Mouse (Mus musculus) midbrain, embryonic 15.5 days (tissue): Measurements from ENCODE around the gene Dnttip1. TPM values are rescaled to one million over a fixed set of nuclear protein-coding genes. Genes with fewer than 3 reads are reported as not detected.
A peak's percentile ranks its signal among the peaks of the same experiment; 100 is the strongest.
"Not testable (repeated sequence)": the region's sequence is repeated elsewhere in the genome, so short reads cannot be mapped to it uniquely, and the experiment has no call there.

ENCODE experiments used
- ATAC-seq: fragments of 200-750 bp; cut with Nextera tagmentation; replicated peaks from 2 replicates; pipeline ENCODE4 v1.8.0; 2017; ENCODE audit warnings: moderate TSS enrichment
- H3K27ac ChIP-seq: fragments of 300-500 bp; sonication (generic); 2 replicates; pipeline ENCODE4 v1.5.1; 2015; ENCODE audit warnings: mild to moderate bottlenecking, inconsistent platforms
- H3K27me3 ChIP-seq: fragments of 300-500 bp; sonication (generic); replicated peaks from 2 replicates; pipeline ENCODE4 v1.6.1; 2015; ENCODE audit warnings: inconsistent platforms
- H3K36me3 ChIP-seq: fragments of 300-500 bp; sonication (generic); replicated peaks from 2 replicates; pipeline ENCODE4 v1.6.1; 2015; ENCODE audit warnings: inconsistent platforms
- H3K4me1 ChIP-seq: fragments of 300-500 bp; sonication (generic); 2 replicates; pipeline ENCODE4 v1.6.1; 2015; ENCODE audit warnings: inconsistent platforms
- H3K4me2 ChIP-seq: fragments of 300-500 bp; sonication (generic); 2 replicates; pipeline ENCODE4 v1.6.1; 2015; ENCODE audit warnings: inconsistent platforms, mild to moderate bottlenecking, moderate library complexity
- H3K4me3 ChIP-seq: fragments of 300-500 bp; sonication (generic); 2 replicates; pipeline ENCODE4 v1.5.1; 2015; ENCODE audit warnings: mild to moderate bottlenecking, inconsistent platforms
- H3K9ac ChIP-seq: fragments of 300-500 bp; sonication (generic); 2 replicates; pipeline ENCODE4 v1.6.1; 2015; ENCODE audit warnings: mild to moderate bottlenecking, inconsistent platforms
- H3K9me3 ChIP-seq: fragments of 300-500 bp; sonication (generic); 2 replicates; pipeline ENCODE4 v1.6.1; 2016; ENCODE audit warnings: inconsistent platforms
- WGBS: fragments of 180-500 bp; shearing (Covaris S2); methylation state at CpG from one replicate; pipeline ENCODE4 v1.1.7; 2015; ENCODE audit warnings: mixed read lengths; 5-methylcytosine and 5-hydroxymethylcytosine counted together
- polyA plus RNA-seq: library from polyadenylated mRNA; unstranded; fragments of >200 nt; fragmentation: Nextera tagmentation; extraction: Ambion mirVana; gene quantifications from 2 replicates; pipeline ENCODE4 v1.2.1, GENCODE M21; 2015

The Dnttip1 gene
- 52.7 and 55.4 TPM in 2 replicates for polyA plus RNA-seq

DNA sequence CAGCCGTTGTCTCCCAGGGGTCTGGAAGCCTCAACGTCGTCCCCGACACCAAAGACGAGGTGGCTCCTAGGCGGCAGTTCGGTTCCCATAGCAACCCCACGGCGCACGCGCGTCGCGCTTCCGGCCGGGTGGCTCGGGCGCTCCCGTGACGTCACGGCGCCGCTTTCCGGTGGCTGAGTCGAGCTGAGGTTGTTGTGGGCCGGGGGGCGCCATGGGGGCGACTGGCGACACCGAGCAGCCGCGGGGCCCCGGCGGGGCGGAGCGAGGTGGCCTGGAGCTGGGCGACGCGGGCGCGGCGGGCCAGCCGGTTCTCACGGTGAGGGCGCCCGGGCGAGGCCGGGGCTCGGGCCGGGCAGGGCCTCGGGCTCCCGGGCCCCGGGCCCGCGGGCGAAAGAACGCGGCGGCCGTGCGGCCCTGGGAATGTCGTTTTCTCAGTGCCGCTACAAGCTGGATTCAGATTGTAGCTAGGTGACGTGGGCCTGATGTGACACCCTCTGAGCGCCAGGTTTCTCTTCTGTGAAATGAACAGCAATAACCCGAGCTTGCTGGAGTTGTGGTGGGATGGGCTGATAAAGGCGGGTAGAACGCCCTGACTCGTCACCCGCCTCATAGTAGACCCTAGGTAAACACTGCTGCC is at the start of gene Dnttip1, which contains the start of gene Wfdc3:
Dnttip1 (plus strand) TSS at position 141 of the 637 bp plus-strand sequence.
Wfdc3 (minus strand) TSS at position 89 of the 637 bp plus-strand sequence.
- H3K27ac ChIP-seq = peak within 1 kb of the TSS; percentile 78
- H3K4me2 ChIP-seq = peak within 1 kb of the TSS; percentile 90
- H3K4me1 ChIP-seq = peaks cover 35% of the 10 kb centered on the region
- peak within 1 kb of the TSS; percentile 84 for H3K4me3 ChIP-seq
- peak within 1 kb of the TSS; percentile 94 for H3K9ac ChIP-seq
- 0 out of 2 replicates have a peak, but pooled peaks cover 3% of the 10 kb centered on the region for H3K36me3 ChIP-seq
- 0% methylated on average over 67 of the region's 70 CpGs for WGBS
- H3K9me3 ChIP-seq = no peaks in the 10 kb centered on the region
- ATAC-seq = peak; percentile 90
- H3K27me3 ChIP-seq = no peaks in the 10 kb centered on the region

DNA sequence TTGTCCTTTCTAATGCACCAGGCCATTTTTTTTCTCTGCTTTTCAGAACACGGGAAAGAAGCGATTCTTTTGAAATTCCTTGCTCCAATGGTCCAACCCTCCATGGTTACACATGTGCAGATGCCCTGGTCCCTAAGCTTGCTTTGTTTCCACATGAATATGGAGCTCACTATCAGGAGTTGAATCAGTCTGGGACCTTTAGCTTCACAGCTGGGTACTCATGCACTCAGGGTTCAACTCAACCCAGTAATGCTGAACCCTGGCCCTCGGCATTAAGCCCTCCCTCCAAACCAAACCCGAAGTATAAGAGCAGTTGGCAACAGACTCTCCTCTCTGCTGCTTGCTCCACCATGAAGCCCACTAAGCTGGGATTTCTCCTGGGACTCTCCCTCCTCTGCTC is 47.6 kb upstream of the Dnttip1 start, which contains the start of gene Spint4:
Spint4 (plus strand) TSS at position 301 of the 400 bp plus-strand sequence.
- no peak within 1 kb of the TSS for H3K27ac ChIP-seq
- no peaks in the 10 kb centered on the region for H3K4me1 ChIP-seq
- H3K9me3 ChIP-seq = no peaks in the 10 kb centered on the region
- no peaks in the 10 kb centered on the region for H3K27me3 ChIP-seq
- ATAC-seq = no peak
- WGBS = 70% methylated on average over 4 of the region's 4 CpGs
- no peak within 1 kb of the TSS for H3K4me3 ChIP-seq
- H3K36me3 ChIP-seq = no peaks in the 10 kb centered on the region
- H3K4me2 ChIP-seq = no peak within 1 kb of the TSS
- no peak within 1 kb of the TSS for H3K9ac ChIP-seq

DNA sequence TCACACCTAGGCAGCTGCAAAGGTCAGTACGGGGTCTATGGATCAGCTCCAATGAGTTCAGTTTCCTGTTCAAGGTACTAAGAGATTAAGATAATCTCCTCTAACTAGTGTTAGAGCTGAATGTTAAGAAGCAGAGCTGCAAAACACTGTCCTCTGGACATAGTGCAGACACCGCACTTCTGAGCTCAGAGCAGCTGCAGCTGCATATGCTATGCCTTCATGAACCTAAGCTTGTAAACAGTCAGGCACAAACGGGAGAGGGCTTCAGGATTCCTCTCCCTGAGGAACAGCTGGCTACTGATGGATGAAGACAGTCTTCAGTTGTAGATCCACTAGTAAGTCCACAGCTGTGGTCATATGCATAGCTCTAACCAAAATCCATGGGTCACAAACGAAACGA is 44.8 kb upstream of the Dnttip1 start:
- H3K27ac ChIP-seq = no peak overlapping the region
- no peak overlapping the region for H3K9ac ChIP-seq
- H3K4me1 ChIP-seq = no peaks in the 10 kb centered on the region
- WGBS = 87% methylated on average over 5 of the region's 5 CpGs
- H3K4me2 ChIP-seq = no peak overlapping the region
- no peaks in the 10 kb centered on the region for H3K36me3 ChIP-seq
- no peak overlapping the region for H3K4me3 ChIP-seq
- H3K9me3 ChIP-seq = no peaks in the 10 kb centered on the region
- H3K27me3 ChIP-seq = no peaks in the 10 kb centered on the region
- ATAC-seq = no peak

GRCm38 (mm10) chr2:164701761-164702160 is 44.0 kb upstream of the Dnttip1 start:
- Histone ChIP-seq H3K4me3 (no peak overlapping the region), H3K27ac (no peak overlapping the region), H3K4me1 (no peaks in the 10 kb centered on the region), H3K9me3 (no peaks in the 10 kb centered on the region), H3K9ac (no peak overlapping the region), H3K4me2 (no peak overlapping the region), H3K27me3 (no peaks in the 10 kb centered on the region), H3K36me3 (no peaks in the 10 kb centered on the region)
- no peak for ATAC-seq
- 83% methylated on average over 5 of the region's 5 CpGs for WGBS

DNA sequence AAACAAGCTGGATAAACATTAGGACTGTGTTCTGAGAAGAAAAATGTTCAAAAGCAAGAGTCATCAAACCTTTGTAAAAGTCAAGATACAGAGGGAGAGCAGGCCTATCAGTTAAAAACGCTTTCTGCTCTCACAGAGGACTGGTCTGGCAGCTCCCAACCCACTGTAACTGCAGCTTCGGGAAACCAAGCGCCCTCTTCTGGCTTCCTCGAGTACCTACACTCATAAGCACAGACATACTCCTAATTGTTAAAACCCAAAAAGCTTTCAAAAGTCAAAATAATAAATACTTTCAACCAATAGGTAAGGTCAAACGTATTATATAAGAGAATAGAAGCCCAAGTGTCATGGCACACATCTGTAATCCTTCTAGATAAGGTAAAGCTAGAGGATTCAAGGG is 41.5 kb upstream of the Dnttip1 start:
- Histone ChIP-seq H3K4me2 (no peak overlapping the region), H3K27ac (no peak overlapping the region), H3K4me3 (no peak overlapping the region), H3K36me3 (no peaks in the 10 kb centered on the region), H3K9ac (no peak overlapping the region), H3K4me1 (no peaks in the 10 kb centered on the region), H3K9me3 (no peaks in the 10 kb centered on the region), H3K27me3 (no peaks in the 10 kb centered on the region)
- WGBS = 80% methylated on average over 5 of the region's 5 CpGs
- no peak for ATAC-seq

DNA sequence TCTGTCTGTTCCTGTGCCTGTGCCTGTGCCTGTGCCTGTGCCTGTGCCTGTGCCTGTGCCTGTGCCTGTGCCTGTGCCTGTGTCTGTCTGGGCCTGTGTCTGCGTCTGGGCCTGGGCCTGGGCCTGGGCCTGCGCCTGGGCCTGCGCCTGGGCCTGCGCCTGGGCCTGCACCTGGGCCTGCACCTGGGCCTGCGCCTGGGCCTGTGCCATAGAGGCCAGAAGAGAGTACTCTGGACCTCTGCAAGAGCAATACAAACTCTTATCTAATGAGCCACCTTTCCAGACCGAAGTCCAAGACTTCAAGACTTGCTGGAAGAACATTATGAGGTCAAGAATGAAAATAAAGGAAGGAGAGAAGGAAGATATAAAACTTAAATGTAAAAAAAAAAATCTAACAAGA is 40.5 kb upstream of the Dnttip1 start:
- no peaks in the 10 kb centered on the region for H3K27me3 ChIP-seq
- H3K36me3 ChIP-seq = no peaks in the 10 kb centered on the region
- H3K9ac ChIP-seq = no peak overlapping the region
- 90% methylated on average over 6 of the region's 6 CpGs for WGBS
- H3K4me1 ChIP-seq = no peaks in the 10 kb centered on the region
- no peak overlapping the region for H3K4me2 ChIP-seq
- no peaks in the 10 kb centered on the region for H3K9me3 ChIP-seq
- H3K27ac ChIP-seq = no peak overlapping the region
- ATAC-seq = no peak
- H3K4me3 ChIP-seq = no peak overlapping the region

- Histone ChIP-seq H3K9me3 (no peaks in the 10 kb centered on the region), H3K36me3 (no peaks in the 10 kb centered on the region), H3K9ac (no peak overlapping the region), H3K4me2 (no peak overlapping the region), H3K27me3 (no peaks in the 10 kb centered on the region), H3K4me3 (no peak overlapping the region), H3K27ac (no peak overlapping the region), H3K4me1 (no peaks in the 10 kb centered on the region)
- WGBS = 90% methylated on average over 14 of the region's 14 CpGs
- ATAC-seq = no peak
Observed at GRCm38 (mm10) chr2:164705991-164706390, 39.8 kb upstream of the Dnttip1 start.

DNA sequence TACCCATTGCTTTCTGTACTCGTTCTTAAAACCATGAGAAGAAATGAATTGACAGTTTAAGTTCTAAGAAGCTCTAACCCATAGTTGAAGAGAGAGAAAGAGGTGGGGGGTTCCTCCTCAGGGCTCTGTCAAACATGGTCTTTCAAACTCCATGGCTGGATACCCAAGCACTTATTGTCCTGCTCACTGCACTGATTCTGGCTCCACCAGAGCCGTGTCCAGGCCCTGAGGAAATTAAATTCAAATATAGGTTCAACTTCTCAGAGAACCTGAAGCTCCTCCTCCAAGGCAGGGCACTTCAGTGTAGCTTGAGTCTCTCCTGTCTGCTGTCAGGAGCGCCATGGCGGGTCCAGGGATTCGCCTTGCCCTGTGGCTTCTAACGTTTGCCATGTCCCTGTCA is 30.8 kb upstream of the Dnttip1 start, which contains the start of gene Spint5:
Spint5 (plus strand) TSS at position 301 of the 400 bp plus-strand sequence.
- 80% methylated on average over 6 of the region's 6 CpGs for WGBS
- no peak for ATAC-seq
- Histone ChIP-seq H3K4me3 (no peak within 1 kb of the TSS), H3K27ac (no peak within 1 kb of the TSS), H3K4me2 (no peak within 1 kb of the TSS), H3K27me3 (no peaks in the 10 kb centered on the region), H3K36me3 (no peaks in the 10 kb centered on the region), H3K9ac (no peak within 1 kb of the TSS), H3K4me1 (no peaks in the 10 kb centered on the region), H3K9me3 (no peaks in the 10 kb centered on the region)

- H3K9ac ChIP-seq, ATAC-seq, H3K4me3 ChIP-seq, H3K4me2 ChIP-seq, H3K27me3 ChIP-seq, H3K36me3 ChIP-seq, H3K9me3 ChIP-seq, H3K27ac ChIP-seq, H3K4me1 ChIP-seq: not testable (repeated sequence)
- 93% methylated on average over 23 of the region's 23 CpGs for WGBS
Observed at GRCm38 (mm10) chr2:164716194-164716786, 29.5 kb upstream of the Dnttip1 start.

GRCm38 (mm10) chr2:164723276-164723675 is 22.5 kb upstream of the Dnttip1 start:
- Histone ChIP-seq H3K27me3 (no peaks in the 10 kb centered on the region), H3K9ac (no peak overlapping the region), H3K4me1 (no peaks in the 10 kb centered on the region), H3K4me2 (no peak overlapping the region), H3K9me3 (no peaks in the 10 kb centered on the region), H3K4me3 (no peak overlapping the region), H3K36me3 (no peaks in the 10 kb centered on the region), H3K27ac (no peak overlapping the region)
- WGBS = 66% methylated on average over 4 of the region's 4 CpGs
- no peak for ATAC-seq

GRCm38 (mm10) chr2:164725895-164726619 is 19.7 kb upstream of the Dnttip1 start:
- no peak overlapping the region for H3K4me2 ChIP-seq
- no peak overlapping the region for H3K27ac ChIP-seq
- no peak for ATAC-seq
- H3K9me3 ChIP-seq = no peaks in the 10 kb centered on the region
- H3K36me3 ChIP-seq = no peaks in the 10 kb centered on the region
- no peaks in the 10 kb centered on the region for H3K4me1 ChIP-seq
- H3K27me3 ChIP-seq = no peaks in the 10 kb centered on the region
- 21% methylated on average over 6 of the region's 6 CpGs for WGBS
- no peak overlapping the region for H3K4me3 ChIP-seq
- H3K9ac ChIP-seq = no peak overlapping the region

DNA sequence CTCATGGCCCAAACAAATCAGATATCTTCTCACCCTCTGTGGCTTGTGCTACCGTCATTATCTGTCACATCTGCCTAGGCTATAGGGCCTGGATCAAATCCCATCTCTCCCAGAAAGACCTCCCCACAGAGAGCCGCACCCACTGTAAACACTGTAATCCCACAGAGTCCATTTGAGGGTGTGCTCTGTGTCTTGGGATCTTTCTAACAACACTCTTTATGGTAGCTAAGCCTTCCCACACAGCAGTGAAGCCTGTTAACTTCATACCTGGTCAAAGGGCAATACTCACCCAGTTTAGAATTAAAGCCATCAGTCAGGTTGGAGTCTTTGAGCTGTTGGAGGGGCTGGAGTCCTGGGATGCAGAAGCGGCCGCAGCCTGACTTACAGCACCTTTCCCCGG is 14.1 kb upstream of the Dnttip1 start:
- Histone ChIP-seq H3K4me2 (no peak overlapping the region), H3K27ac (no peak overlapping the region), H3K27me3 (no peaks in the 10 kb centered on the region), H3K4me1 (no peaks in the 10 kb centered on the region), H3K9me3 (no peaks in the 10 kb centered on the region), H3K4me3 (no peak overlapping the region), H3K36me3 (no peaks in the 10 kb centered on the region), H3K9ac (no peak overlapping the region)
- no peak for ATAC-seq
- 86% methylated on average over 5 of the region's 5 CpGs for WGBS
